Mouse (Mus musculus) embryonic facial prominence, embryonic 15.5 days (tissue): ENCODE measurements around the gene Cwf19l2. TPM values are rescaled to one million over a fixed set of nuclear protein-coding genes. Genes with fewer than 3 reads are reported as not detected.
"Not testable (repeated sequence)": the region's sequence is repeated elsewhere in the genome, so short reads cannot be mapped to it uniquely, and the experiment has no call there.

Experiments
- ATAC-seq: fragments of 200-750 bp; cut with Nextera tagmentation; 2 replicates; pipeline ENCODE4 v1.8.0; 2017; ENCODE audit warnings: low read depth, moderate TSS enrichment; ENCODE audit not compliant: insufficient number of reproducible peaks, low FRiP score, low TSS enrichment
- H3K27ac ChIP-seq: fragments of 300-500 bp; sonication (generic); replicated peaks from 2 replicates; pipeline ENCODE4 v1.5.1; 2015; ENCODE audit warnings: mild to moderate bottlenecking, inconsistent platforms
- H3K27me3 ChIP-seq: fragments of 300-500 bp; sonication (generic); 2 replicates; pipeline ENCODE4 v1.6.1; 2015; ENCODE audit warnings: inconsistent platforms
- H3K36me3 ChIP-seq: fragments of 300-500 bp; sonication (generic); 2 replicates; pipeline ENCODE4 v1.6.1; 2015; ENCODE audit warnings: mild to moderate bottlenecking, inconsistent platforms
- H3K4me1 ChIP-seq: fragments of 300-500 bp; sonication (generic); 2 replicates; pipeline ENCODE4 v1.6.1; 2015; ENCODE audit warnings: inconsistent platforms
- H3K4me2 ChIP-seq: fragments of 300-500 bp; sonication (generic); replicated peaks from 2 replicates; pipeline ENCODE4 v1.6.1; 2015; ENCODE audit warnings: mild to moderate bottlenecking, inconsistent platforms
- H3K4me3 ChIP-seq: fragments of 300-500 bp; sonication (generic); replicated peaks from 2 replicates; pipeline ENCODE4 v1.5.1; 2015; ENCODE audit warnings: mild to moderate bottlenecking, inconsistent platforms
- H3K9ac ChIP-seq: fragments of 300-500 bp; sonication (generic); 2 replicates; pipeline ENCODE4 v1.6.1; 2015; ENCODE audit warnings: inconsistent platforms
- H3K9me3 ChIP-seq: fragments of 300-500 bp; sonication (generic); replicated peaks from 2 replicates; pipeline ENCODE4 v1.6.1; 2016; ENCODE audit warnings: inconsistent platforms
- WGBS: fragments of 180-500 bp; shearing (Covaris S2); methylation state at CpG from one replicate; pipeline ENCODE4 v1.1.7; 2015; 5-methylcytosine and 5-hydroxymethylcytosine counted together
- polyA plus RNA-seq: library from polyadenylated mRNA; unstranded; fragments of >200 nt; fragmentation: Nextera tagmentation; extraction: Ambion mirVana; gene quantifications from 2 replicates; pipeline ENCODE4 v1.2.1, GENCODE M21; 2015

Cwf19l2 gene
- 12.7 and 15.4 TPM in 2 replicates for polyA plus RNA-seq

DNA sequence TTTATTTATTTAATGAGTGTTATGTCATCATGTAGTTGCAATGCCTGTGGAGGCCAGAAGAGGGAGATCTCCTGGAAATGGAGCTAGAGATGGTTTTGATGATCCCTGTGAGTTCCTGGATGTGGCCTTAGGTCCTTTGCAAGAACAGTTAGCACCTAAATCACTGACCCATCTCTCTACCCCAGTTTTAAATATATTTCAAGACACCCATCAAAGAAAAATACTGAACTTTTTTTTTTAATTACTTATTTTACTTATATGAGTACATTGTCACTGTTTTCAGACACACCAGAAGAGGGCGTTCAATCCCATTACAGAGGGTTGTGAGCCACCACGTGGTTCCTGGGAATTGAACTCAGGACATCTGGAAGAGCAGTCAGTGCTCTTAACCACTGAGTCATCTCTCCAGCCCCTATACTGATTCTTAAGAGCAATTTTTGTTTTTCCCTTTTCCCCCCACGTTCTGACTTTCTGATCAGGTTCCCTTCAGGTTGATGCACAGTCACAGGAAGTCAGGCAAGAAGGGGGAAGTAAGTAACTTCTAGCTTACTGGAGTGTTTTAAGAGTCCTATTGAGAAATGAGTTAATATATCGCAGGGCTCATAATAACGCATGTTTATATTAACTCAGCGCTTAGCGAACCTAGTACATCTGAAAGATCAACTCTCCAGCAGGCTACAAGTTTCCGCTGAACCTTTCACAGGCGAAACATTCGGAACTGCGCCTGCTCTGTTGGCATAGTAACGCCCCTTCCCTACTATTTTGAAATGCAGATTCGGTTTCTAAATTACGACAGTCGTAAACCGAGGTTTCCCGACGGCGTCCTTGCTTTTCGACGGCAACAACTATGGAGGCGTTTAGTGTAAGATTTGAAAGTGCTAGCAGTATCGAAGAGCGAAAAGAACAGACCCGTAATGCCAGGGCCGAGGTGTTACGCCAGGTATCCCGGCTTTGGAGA, at the start of gene Cwf19l2:
Gene Cwf19l2 (plus strand): TSS at position 342 of the 958 bp plus-strand sequence.
- Histone ChIP-seq H3K9ac (peak within 1 kb of the TSS; percentile 62), H3K4me3 (peak within 1 kb of the TSS; percentile 67), H3K27me3 (no peaks in the 10 kb centered on the region), H3K4me1 (no peaks in the 10 kb centered on the region), H3K27ac (peak within 1 kb of the TSS; percentile 90), H3K9me3 (no peaks in the 10 kb centered on the region), H3K36me3 (no peaks in the 10 kb centered on the region), H3K4me2 (peak within 1 kb of the TSS; percentile 61)
- peak; percentile 91 for ATAC-seq
- WGBS: under 1% methylated on average over 28 of the region's 28 CpGs

DNA sequence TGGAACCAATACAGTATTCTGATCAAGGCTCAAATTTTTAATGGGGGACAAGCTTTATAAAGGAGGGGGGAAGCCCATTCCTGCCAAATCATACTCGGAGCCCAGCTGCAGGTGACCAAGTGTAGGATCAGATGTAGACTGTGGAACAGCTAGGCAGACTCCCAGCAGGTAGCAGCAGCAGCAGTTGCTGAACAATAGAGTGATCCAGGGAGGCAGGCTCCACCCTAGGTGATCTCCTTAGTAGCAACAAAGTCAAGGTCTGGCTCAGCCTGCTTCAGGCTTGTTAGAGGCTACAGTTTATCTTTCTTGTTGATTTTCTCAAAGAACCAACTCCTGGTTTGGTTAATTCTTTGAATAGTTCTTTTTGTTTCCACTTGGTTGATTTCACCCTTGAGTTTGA, 27.1 kb upstream of the Cwf19l2 start:
- not testable (repeated sequence) for H3K4me3 ChIP-seq, H3K36me3 ChIP-seq, H3K9me3 ChIP-seq, H3K9ac ChIP-seq, H3K4me1 ChIP-seq, H3K4me2 ChIP-seq, ATAC-seq, H3K27me3 ChIP-seq, H3K27ac ChIP-seq
- 53% methylated on average over 1 of the region's 1 CpGs for WGBS

DNA sequence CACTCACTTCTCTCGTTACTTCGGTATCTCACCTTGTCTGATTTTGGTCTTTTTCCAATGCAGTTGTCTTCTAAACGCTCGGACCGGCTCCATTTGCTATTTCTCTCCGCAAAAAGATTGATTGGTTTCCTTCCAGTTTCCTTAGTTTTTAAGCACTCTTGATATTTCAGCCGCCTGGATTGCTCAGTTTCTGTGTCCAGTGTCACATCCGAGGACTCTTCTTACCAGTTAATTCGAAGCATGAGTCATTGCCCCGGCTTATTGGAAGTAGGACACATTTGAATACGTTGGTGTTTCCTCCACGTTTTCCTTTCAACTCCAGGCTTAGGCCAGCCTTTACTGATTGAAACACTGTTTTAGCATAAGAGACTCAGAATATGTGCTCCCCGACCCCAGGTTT, 980 bp downstream of the Cwf19l2 start:
- no peak for ATAC-seq
- no peaks in the 10 kb centered on the region for H3K27me3 ChIP-seq

DNA sequence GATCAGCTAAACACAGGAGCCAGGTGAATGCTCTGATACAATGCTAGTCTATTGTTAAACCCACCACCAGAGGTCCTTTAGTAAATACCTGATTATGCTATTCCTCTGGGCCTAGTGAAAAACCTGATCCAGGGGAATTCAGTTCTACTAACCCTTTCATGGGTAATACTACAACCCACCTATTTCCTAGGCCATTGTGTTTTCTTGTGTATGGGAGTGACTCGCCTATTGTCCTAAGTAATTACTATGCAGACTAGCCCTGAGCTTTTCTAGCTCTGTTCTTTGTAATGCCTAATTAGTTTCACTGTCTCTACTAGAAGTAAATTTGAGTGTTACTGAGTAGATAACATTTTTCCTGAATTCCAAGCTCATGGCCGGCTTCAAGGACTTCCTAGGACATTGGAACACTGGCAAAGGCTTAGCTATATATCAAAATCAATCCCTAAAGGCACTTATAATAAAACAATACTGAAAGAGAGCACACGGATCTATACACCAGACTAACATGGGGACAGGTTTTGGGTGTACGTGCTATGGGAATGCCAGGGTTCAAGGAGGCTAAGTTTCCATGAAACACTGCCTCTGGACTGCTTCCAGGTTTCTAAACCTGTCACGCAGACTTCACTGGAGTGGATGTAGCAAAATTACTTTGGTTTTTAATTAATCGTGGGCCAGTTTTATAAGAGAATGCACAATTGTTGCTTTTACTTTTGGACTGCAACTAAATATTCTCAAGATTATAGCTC, 36.3 kb downstream of the Cwf19l2 start:
- not testable (repeated sequence) for H3K4me2 ChIP-seq, H3K27ac ChIP-seq, H3K27me3 ChIP-seq, H3K9me3 ChIP-seq, H3K36me3 ChIP-seq, H3K4me1 ChIP-seq, H3K9ac ChIP-seq, ATAC-seq, H3K4me3 ChIP-seq
- WGBS: 89% methylated on average over 6 of the region's 6 CpGs

More for the DNA sequence above, 980 bp downstream of the Cwf19l2 start:
- Histone ChIP-seq H3K36me3 (no peaks in the 10 kb centered on the region), H3K4me1 (no peaks in the 10 kb centered on the region), H3K4me3 (peak overlapping the region; percentile 67), H3K27ac (peak overlapping the region; percentile 90), H3K9ac (peak overlapping the region; percentile 62), H3K4me2 (peak overlapping the region; percentile 52), H3K9me3 (no peaks in the 10 kb centered on the region)
- WGBS: 1% methylated on average over 13 of the region's 13 CpGs

DNA sequence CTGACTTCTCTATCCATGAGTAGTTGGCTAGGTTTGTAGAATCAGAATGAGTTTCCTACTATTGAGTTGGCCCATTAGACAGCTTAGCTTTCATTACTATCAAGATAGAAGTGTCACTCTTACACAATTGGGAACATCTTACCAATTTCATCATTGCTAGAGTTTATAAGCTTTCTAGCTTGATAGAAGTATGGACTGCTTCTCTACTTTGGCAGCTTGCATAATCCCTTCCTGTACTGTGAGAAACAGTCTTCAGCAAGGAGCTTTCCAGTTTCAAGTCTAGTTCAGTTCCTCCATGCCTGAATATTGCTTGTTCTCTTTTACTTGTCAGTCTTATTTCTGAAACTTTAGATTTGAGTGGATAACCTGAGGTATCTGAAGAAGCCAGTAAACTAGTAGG, 68.5 kb downstream of the Cwf19l2 start:
- no peaks in the 10 kb centered on the region for H3K27me3 ChIP-seq
- H3K36me3 ChIP-seq: 0 out of 2 replicates have a peak, but pooled peaks cover 18% of the 10 kb centered on the region
- no peak overlapping the region for H3K27ac ChIP-seq
- no peak overlapping the region for H3K4me3 ChIP-seq
- ATAC-seq: no peak
- H3K4me1 ChIP-seq: no peaks in the 10 kb centered on the region
- H3K9ac ChIP-seq: no peak overlapping the region
- no peak overlapping the region for H3K4me2 ChIP-seq
- H3K9me3 ChIP-seq: no peaks in the 10 kb centered on the region

DNA sequence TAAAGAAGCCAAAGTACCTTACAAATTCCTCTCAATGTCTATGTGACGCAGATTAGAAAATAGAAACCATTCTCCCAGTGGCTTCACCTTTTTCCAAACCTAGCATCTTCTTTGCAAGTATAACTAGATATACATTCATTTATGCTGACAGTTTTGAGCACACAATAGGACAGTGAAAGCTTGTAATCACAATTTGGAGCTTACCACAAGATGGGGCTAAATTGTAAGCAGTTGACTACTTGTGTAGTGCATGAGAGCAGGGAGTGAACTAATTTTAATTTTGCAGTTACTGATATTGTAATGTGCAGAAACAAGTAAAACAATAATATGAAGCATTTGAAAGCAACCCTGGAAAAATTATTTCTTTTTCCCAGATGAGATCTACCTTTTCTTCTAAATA, 115.3 kb downstream of the Cwf19l2 start:
- Histone ChIP-seq H3K4me1 (no peaks in the 10 kb centered on the region), H3K36me3 (no peaks in the 10 kb centered on the region), H3K4me2 (no peak overlapping the region), H3K9ac (no peak overlapping the region), H3K4me3 (no peak overlapping the region), H3K27ac (no peak overlapping the region), H3K9me3 (no peaks in the 10 kb centered on the region), H3K27me3 (no peaks in the 10 kb centered on the region)
- ATAC-seq: no peak
- 91% methylated on average over 1 of the region's 1 CpGs for WGBS

DNA sequence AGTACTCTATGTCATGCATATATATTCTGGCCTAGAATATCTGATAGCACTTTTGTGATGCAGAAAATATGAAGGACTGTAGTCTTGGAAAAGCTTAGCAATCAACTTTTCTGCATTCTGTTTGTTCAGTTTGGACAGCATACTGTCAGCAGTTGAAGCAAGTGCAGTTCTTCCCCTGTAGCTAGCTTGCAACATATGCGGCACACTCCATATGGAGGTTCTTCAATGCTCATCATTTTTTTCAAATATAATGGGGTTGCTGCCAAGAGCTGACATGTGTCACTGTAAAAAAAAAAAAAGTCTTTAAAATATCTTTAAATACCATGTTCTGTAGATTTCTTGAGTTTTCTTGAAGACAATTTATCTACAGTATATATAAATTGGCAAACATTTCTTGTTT, 115.8 kb downstream of the Cwf19l2 start:
- Histone ChIP-seq H3K4me1 (no peaks in the 10 kb centered on the region), H3K36me3 (no peaks in the 10 kb centered on the region), H3K4me2 (no peak overlapping the region), H3K9ac (no peak overlapping the region), H3K27me3 (no peaks in the 10 kb centered on the region), H3K27ac (no peak overlapping the region), H3K9me3 (no peaks in the 10 kb centered on the region), H3K4me3 (no peak overlapping the region)
- 69% methylated on average over 1 of the region's 1 CpGs for WGBS
- ATAC-seq: no peak

DNA sequence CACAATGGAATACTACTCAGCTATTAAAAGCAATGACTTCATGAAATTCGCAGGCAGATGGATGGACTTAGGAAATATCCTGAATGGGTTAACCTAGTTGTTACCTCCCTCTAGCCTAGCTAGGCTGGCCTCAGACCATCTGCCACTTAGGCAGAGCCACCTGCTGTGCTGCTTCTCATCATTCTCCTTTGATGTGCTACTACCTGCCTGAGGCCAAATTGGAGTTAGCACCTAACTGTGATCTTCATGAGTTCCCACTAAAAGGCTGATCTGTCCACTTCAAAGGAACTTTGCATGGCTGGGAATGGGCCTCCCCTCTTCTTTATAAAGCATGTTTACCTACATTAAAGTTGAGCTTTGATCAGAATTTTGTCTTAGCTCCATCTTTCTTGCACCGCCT, 117.6 kb downstream of the Cwf19l2 start:
- 86% methylated on average over 2 of the region's 2 CpGs for WGBS
- Histone ChIP-seq H3K9ac (no peak overlapping the region), H3K27ac (no peak overlapping the region), H3K4me2 (no peak overlapping the region), H3K4me1 (no peaks in the 10 kb centered on the region), H3K4me3 (no peak overlapping the region), H3K36me3 (no peaks in the 10 kb centered on the region), H3K27me3 (no peaks in the 10 kb centered on the region), H3K9me3 (no peaks in the 10 kb centered on the region)
- no peak for ATAC-seq

Other genes with a start within 250 kb of the Cwf19l2 start
- 24.0 and 25.8 TPM in 2 replicates for gene Alkbh8, start 68.5 kb upstream of the Cwf19l2 start, polyA plus RNA-seq
- 1.1 and 1.2 TPM in 2 replicates for gene Gucy1a2, start 129.2 kb downstream of the Cwf19l2 start, polyA plus RNA-seq